Mouse (Mus musculus) spleen, adult 2 months (tissue): ENCODE data around the gene Rgs9bp.

Source experiments
- CTCF ChIP-seq: fragments of 200-500 bp; IDR thresholded peaks from 2 replicates; pipeline ENCODE4 v1.5.1; 2011; ENCODE audit warnings: mild to moderate bottlenecking, inconsistent platforms; ENCODE audit not compliant: insufficient read depth, insufficient read length, insufficient replicate concordance; ENCODE audit errors: extremely low read depth
- POLR2A ChIP-seq: fragments of 200-500 bp; IDR thresholded peaks from 2 replicates; pipeline ENCODE4 v1.6.1; 2011; ENCODE audit warnings: low read depth, low read length, inconsistent platforms

- TF ChIP-seq CTCF (no peak), POLR2A (no peak)
These were observed 3.5 kb upstream of the Rgs9bp start for GRCm38 (mm10) chr7:35588680-35589428.
